Mouse (Mus musculus): ENCODE measurements at regions not wholly inside any gene's neighbourhood (a gene's known extent, or its start where the extent isn't known, plus 50 kb on each side); places are given as distances from the start of the nearest gene placed in this dataset.
A peak's percentile ranks its signal among the peaks of the same experiment; 100 is the strongest.

- no peak for DNase-seq (ENCODE audit: low spot score in 2 of 2)
Measured at GRCm38 (mm10) chr8:109151711-109152110, 342.1 kb upstream of the Pmfbp1 start.

GRCm38 (mm10) chr8:109155489-109155888, 338.3 kb upstream of the Pmfbp1 start:
- no peak for DNase-seq (ENCODE audit: low spot score in 2 of 2)

GRCm38 (mm10) chr8:109156016-109156415, 337.8 kb upstream of the Pmfbp1 start:
- DNase-seq (ENCODE audit: low spot score in 2 of 2) = no peak

- DNase-seq (ENCODE audit: low spot score in 2 of 2) = no peak
Measured at GRCm38 (mm10) chr8:109172701-109173100, 321.1 kb upstream of the Pmfbp1 start.

- peak; percentile 17 to 66 for DNase-seq (ENCODE audit: low spot score in 2 of 2)
Measured at GRCm38 (mm10) chr8:109185558-109186198, 308.1 kb upstream of the Pmfbp1 start.

GRCm38 (mm10) chr8:109187617-109188016, 306.2 kb upstream of the Pmfbp1 start:
- no peak for DNase-seq (ENCODE audit: low spot score in 2 of 2)

- no peak for DNase-seq (ENCODE audit: low spot score in 2 of 2)
Measured at GRCm38 (mm10) chr8:109214247-109214646, 279.6 kb upstream of the Pmfbp1 start.

GRCm38 (mm10) chr8:109216318-109216717, 277.5 kb upstream of the Pmfbp1 start:
- DNase-seq (ENCODE audit: low spot score in 2 of 2) = no peak

GRCm38 (mm10) chr8:109217326-109217725, 276.5 kb upstream of the Pmfbp1 start:
- no peak for DNase-seq (ENCODE audit: low spot score in 2 of 2)

- no peak for DNase-seq (ENCODE audit: low spot score in 2 of 2)
Measured at GRCm38 (mm10) chr8:109232281-109233234, 261.3 kb upstream of the Pmfbp1 start.

- no peak for DNase-seq (ENCODE audit: low spot score in 2 of 2)
Measured at GRCm38 (mm10) chr8:109245526-109245925, 248.3 kb upstream of the Pmfbp1 start.

- DNase-seq (ENCODE audit: low spot score in 2 of 2) = peak; percentile 33 to 35
Measured at GRCm38 (mm10) chr8:109247875-109248274, 246.0 kb upstream of the Pmfbp1 start.

- DNase-seq (ENCODE audit: low spot score in 2 of 2) = no peak
Measured at GRCm38 (mm10) chr8:109248356-109248755, 245.5 kb upstream of the Pmfbp1 start.

- DNase-seq (ENCODE audit: low spot score in 2 of 2) = no peak
Measured at GRCm38 (mm10) chr8:109249256-109249655, 244.6 kb upstream of the Pmfbp1 start.

GRCm38 (mm10) chr8:109249691-109250090, 244.1 kb upstream of the Pmfbp1 start:
- peak in 1 of 2 experiments; percentile 11 for DNase-seq (ENCODE audit: low spot score in 2 of 2)

GRCm38 (mm10) chr8:109250551-109250950, 243.3 kb upstream of the Pmfbp1 start:
- DNase-seq (ENCODE audit: low spot score in 2 of 2) = no peak

GRCm38 (mm10) chr8:109251360-109251798, 242.4 kb upstream of the Pmfbp1 start:
- DNase-seq (ENCODE audit: low spot score in 2 of 2) = peak; percentile 27 to 58

GRCm38 (mm10) chr8:109252404-109252803, 241.4 kb upstream of the Pmfbp1 start:
- no peak for DNase-seq (ENCODE audit: low spot score in 2 of 2)

GRCm38 (mm10) chr8:109279129-109279528, 214.7 kb upstream of the Pmfbp1 start:
- DNase-seq (ENCODE audit: low spot score in 2 of 2) = peak in 1 of 2 experiments; percentile 19

GRCm38 (mm10) chr8:109280540-109280939, 213.3 kb upstream of the Pmfbp1 start:
- DNase-seq (ENCODE audit: low spot score in 2 of 2) = no peak

GRCm38 (mm10) chr8:109281598-109281997, 212.2 kb upstream of the Pmfbp1 start:
- no peak for DNase-seq (ENCODE audit: low spot score in 2 of 2)

- no peak for DNase-seq (ENCODE audit: low spot score in 2 of 2)
Measured at GRCm38 (mm10) chr8:109310670-109311386, 183.0 kb upstream of the Pmfbp1 start.

Data from frontal cortex, postnatal 10 days (tissue).